Mouse (Mus musculus): ENCODE results near the gene Med25. TPM values are rescaled to one million over a fixed set of nuclear protein-coding genes. Genes with fewer than 3 reads are reported as not detected.
A peak's percentile ranks its signal among the peaks of the same experiment; 100 is the strongest.

Gene Med25
- polyA plus RNA-seq, 1 experiment: 21.8 TPM

DNA sequence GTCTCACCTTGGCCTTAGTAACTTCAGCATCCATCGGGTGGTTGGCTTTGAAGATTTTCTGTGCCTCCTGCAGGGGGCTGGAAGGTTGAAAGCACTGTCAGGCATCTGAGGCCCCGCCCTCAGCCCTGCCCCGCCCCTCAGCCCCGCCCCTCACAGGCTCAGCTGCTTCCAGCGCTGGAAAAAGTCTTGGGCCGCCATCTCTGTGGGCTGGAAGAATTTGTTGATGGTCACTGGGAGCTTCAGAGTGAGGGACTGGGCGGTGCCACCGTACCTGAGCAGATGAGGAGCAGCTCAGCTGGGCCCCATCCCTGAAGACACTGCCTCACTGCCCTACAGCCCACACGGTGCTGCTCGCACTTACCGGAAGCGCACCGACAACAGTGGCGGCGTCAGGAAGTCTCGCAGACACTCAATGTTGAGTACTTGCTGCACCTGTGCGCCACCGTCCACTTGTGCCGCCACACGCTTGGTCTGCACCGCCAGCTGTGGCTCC lies 8.8 kb upstream of the Med25 start:
- Histone ChIP-seq H3K4me3 (ENCODE audit: insufficient read depth, low read depth, low read length) (peak overlapping the region; percentile 52), H3K4me1 (ENCODE audit: control insufficient read depth, insufficient read depth, insufficient read length, low read length) (peaks cover 7% of the 10 kb centered on the region), H3K27ac (replicated peaks; ENCODE audit: low read depth, low read length) (0 out of 2 replicates have a peak overlapping the region, but pooled peaks have one; percentile 19)

DNA sequence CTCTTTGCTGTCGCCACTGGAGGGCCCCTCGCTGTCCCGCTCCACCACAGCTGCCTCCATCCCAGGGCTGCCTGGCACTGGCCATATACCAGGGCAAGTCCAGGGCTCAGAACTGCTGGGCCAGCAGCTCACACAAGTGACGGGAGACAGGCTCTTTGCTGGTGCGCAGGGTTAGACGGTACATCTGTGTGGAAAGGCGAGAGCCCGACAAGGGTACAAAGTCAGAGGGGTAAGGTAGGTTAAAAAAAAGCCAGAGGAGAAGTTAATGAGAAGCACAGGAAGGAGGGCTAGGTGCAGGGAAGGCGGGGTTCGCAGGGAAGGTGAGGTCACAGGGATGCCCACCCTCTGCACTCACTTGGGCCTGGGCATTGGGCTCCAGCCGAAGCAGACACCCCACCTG lies 8.1 kb upstream of the Med25 start:
- no peak overlapping the region for H3K27ac ChIP-seq (replicated peaks; ENCODE audit: low read depth, low read length)
- peaks cover 7% of the 10 kb centered on the region for H3K4me1 ChIP-seq (ENCODE audit: control insufficient read depth, insufficient read depth, insufficient read length, low read length)
- no peak overlapping the region for H3K4me3 ChIP-seq (ENCODE audit: insufficient read depth, low read depth, low read length)

DNA sequence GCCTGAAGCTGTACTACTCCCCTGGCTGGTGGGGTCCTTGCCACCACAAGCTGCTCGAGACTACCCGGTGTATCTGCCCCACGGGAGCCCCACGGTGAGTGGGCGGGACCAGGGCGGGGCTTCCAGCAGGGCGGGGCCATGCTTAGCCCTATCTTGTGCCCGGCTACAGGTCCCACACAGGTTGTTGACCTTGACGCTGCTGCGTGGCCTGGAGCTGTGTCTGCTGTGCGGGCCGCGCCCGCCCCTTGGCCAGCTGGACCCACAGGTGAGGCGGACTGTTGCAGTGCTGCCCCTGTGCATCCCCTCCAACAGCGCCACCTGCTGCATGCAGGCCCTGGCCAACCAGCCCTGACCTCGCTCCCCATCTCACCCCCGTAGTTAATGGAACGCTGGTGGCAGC lies 6.1 kb upstream of the Med25 start:
- H3K4me1 ChIP-seq (ENCODE audit: control insufficient read depth, insufficient read depth, insufficient read length, low read length): peaks cover 7% of the 10 kb centered on the region
- H3K4me3 ChIP-seq (ENCODE audit: insufficient read depth, low read depth, low read length): no peak overlapping the region
- H3K27ac ChIP-seq (replicated peaks; ENCODE audit: low read depth, low read length): no peak overlapping the region

DNA sequence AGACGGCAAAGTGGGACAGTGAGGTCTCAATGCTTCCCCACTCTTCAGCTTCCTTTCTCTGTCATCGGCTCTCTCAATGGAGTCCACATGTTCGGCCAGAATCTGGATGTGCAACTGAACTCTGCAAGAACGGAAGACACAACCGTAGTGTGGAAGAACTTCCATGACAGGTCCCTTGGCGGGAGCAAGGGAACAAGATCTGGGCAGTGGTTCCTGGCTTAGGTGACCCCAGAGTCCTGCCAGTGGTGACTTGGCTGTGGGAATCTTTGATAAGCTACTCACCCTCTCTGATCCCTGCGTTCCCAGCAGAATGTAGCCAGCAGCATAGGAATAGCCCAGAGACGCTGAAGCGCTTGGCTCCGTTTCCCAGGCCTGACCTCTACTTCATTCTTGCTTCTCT lies 4.0 kb upstream of the Med25 start:
- Histone ChIP-seq H3K27ac (replicated peaks; ENCODE audit: low read depth, low read length) (peak overlapping the region; percentile 37; the same call in 1 of the 2 replicates), H3K4me3 (ENCODE audit: insufficient read depth, low read depth, low read length) (peak overlapping the region; percentile 70), H3K4me1 (ENCODE audit: control insufficient read depth, insufficient read depth, insufficient read length, low read length) (peaks cover 8% of the 10 kb centered on the region)

DNA sequence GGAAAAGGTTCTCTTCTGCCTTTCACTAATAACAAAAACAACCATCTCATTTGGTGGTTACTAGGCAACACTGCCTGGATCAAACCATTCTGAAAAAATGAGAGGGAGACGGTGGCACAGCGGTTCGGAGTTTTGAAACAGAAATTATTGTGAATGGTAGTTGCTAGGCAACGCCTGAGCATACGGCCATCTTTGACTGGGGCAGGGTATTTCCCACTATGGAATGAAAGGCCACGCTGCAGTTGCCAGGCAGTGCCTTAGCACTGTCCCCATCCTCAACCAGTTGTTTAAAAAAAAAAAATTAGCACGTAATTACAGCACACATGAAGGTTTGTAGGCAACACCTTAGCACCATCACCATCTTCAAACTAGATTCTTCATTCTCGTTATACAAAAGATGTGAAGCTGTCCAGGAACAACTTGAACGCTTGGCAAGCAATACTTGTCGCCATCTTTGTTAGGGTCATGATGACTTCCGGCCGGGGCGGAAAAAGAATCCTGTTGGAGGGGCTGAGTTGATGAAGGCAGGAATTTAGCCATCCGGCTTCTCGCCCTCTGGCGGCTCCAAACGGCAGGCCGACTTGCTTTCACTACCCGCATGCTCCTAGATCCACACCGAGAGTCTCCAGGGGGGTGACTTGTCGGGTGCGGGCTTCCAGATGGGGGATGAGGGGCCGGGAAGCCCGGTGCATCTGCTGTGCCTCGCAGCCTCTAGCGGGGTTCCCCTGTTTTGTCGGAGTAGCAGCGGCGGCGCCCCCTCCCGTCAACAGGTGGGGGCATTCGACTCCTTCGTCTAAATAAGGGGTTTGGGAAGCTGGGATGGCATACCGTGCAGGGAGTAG lies 3.3 kb upstream of the Med25 start, which contains the start of gene Fuz:
Gene Fuz, plus strand, starts transcription at position 487 of the 842 bp plus-strand sequence.
- Histone ChIP-seq H3K4me3 (ENCODE audit: insufficient read depth, low read depth, low read length) (peak within 1 kb of the TSS; percentile 70), H3K27ac (replicated peaks; ENCODE audit: low read depth, low read length) (peak within 1 kb of the TSS; percentile 48), H3K4me1 (ENCODE audit: control insufficient read depth, insufficient read depth, insufficient read length, low read length) (peaks cover 11% of the 10 kb centered on the region)

DNA sequence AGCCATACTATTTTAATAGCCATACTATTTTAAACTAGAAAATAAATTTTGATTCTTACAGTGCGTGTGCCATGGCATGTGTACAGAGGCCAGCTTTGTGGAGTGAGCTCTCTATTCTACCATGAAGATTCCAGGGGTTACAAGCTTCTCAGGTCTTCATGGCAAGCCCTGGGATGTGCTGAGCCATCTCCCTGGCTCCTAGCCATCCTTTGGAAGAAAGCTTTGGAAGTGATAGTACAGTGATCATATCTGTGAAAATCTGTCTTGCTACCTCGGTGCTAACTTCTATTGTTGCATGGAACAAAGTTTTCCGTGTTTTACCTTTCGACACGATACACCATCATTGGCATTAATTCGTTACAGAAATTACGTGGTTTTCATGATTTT lies 2.7 kb upstream of the Med25 start:
- peaks cover 11% of the 10 kb centered on the region for H3K4me1 ChIP-seq (ENCODE audit: control insufficient read depth, insufficient read depth, insufficient read length, low read length)
- peak overlapping the region; percentile 12; the same call in 1 of the 2 replicates for H3K27ac ChIP-seq (replicated peaks; ENCODE audit: low read depth, low read length)
- H3K4me3 ChIP-seq (ENCODE audit: insufficient read depth, low read depth, low read length): 0 out of 2 replicates have a peak overlapping the region, but pooled peaks have one; percentile 70

DNA sequence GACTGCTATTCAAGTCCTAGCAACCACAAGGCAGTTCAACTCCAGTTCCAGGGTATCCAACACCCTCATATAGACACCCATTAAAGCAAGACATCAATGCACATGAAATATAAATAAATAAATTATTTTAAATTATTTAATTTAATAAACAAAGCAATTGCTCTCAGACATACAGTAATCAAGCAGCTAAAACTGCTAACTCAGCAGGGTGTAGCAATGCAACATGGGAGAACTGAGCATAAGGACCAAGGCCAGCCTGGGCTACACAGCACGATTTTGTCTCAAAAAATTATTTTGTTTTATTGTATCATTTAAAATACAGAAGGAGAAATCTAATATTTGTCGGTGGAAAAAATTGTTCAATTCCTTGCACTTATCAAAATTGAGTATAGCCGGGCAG lies 1.7 kb upstream of the Med25 start:
- Histone ChIP-seq H3K4me3 (ENCODE audit: insufficient read depth, low read depth, low read length) (no peak overlapping the region), H3K4me1 (ENCODE audit: control insufficient read depth, insufficient read depth, insufficient read length, low read length) (peaks cover 11% of the 10 kb centered on the region), H3K27ac (replicated peaks; ENCODE audit: low read depth, low read length) (no peak overlapping the region)

DNA sequence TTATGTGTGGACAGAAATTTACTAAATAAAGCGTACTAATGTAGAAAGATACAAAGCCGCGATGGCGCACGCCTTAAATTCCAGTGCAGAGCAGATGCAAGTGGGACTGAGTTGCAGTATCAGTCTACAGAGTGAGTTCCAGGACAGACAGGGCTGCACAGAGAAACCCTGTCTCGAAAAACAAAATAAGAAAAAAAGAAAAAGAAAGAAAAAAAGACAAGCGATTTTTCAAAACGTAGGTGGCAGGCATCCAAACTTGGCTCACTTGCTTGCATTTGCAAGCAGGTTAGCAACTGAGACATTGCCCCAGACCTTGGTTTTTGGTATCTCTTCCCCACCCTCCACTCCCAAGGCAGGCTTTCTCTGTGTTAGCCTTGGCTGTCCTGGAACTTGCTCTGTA lies 685 bp upstream of the Med25 start:
- Histone ChIP-seq H3K4me3 (ENCODE audit: insufficient read depth, low read depth, low read length) (peak overlapping the region; percentile 9; the same call in 1 of the 2 replicates), H3K27ac (replicated peaks; ENCODE audit: low read depth, low read length) (no peak overlapping the region), H3K4me1 (ENCODE audit: control insufficient read depth, insufficient read depth, insufficient read length, low read length) (peaks cover 11% of the 10 kb centered on the region)

DNA sequence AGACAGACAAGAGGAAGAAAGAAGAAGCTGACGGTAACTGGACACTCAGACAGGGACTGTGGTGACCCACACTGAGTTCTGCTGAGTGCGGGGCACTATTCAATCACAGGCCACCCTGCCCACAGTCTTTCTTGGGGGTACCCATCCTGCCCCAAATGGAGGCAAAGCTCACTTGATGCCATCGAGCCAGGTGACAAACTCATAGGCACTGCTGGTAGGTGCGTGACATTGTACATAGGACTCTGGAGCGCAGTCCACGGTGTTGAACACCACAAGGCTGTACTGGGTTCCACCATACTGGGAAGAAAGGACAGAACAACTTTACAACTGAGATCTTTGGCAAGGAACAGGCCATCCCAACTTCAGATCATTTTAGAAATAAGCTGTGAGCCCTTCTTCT lies 901 bp downstream of the Med25 start:
- peak overlapping the region; percentile 67 for H3K4me3 ChIP-seq (ENCODE audit: insufficient read depth, low read depth, low read length)
- peaks cover 9% of the 10 kb centered on the region for H3K4me1 ChIP-seq (ENCODE audit: control insufficient read depth, insufficient read depth, insufficient read length, low read length)
- no peak overlapping the region for H3K27ac ChIP-seq (replicated peaks; ENCODE audit: low read depth, low read length)

DNA sequence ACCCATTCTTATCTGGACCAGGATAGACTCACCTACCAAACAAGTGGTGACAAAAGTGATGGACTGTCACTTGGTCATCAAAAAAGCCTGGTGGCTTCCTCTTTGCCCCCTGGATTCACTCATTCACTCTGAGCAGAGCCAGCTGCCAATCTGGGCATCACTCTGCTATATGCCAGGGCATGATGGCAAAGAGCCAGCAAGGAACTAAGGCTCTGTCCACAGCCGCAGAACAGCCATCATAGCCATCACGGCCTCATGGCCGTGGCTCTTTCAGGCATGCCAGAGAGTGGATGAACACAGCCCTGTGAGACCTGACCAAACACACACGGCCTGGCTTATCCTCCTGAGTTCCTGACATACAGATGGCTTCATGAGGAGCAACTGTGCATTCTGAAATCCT lies 1.8 kb downstream of the Med25 start:
- H3K27ac ChIP-seq (replicated peaks; ENCODE audit: low read depth, low read length): no peak overlapping the region
- peaks cover 6% of the 10 kb centered on the region; the same call in 1 of the 2 replicates for H3K4me1 ChIP-seq (ENCODE audit: control insufficient read depth, insufficient read depth, insufficient read length, low read length)
- H3K4me3 ChIP-seq (ENCODE audit: insufficient read depth, low read depth, low read length): peak overlapping the region; percentile 1; the same call in 1 of the 2 replicates

DNA sequence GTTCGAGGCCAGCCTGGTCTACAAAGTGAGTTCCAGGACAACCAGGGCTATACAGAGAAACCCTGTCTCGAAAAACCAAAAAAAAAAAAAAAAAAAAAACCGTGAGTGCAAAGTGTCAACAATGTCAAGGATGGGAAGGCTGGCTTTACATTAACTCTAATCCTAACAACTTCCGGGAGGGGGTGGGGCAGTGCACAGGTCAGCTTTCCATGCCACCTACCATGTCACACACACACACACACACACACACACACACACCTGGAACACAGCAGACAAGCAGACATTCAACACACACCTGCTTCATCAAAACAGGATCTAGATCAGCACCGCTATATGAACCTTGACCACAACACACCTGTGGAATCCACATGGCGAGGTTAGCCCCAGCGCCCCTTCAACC lies 2.3 kb downstream of the Med25 start:
- peaks cover 6% of the 10 kb centered on the region; the same call in 1 of the 2 replicates for H3K4me1 ChIP-seq (ENCODE audit: control insufficient read depth, insufficient read depth, insufficient read length, low read length)
- H3K27ac ChIP-seq (replicated peaks; ENCODE audit: low read depth, low read length): no peak overlapping the region
- no peak overlapping the region for H3K4me3 ChIP-seq (ENCODE audit: insufficient read depth, low read depth, low read length)

DNA sequence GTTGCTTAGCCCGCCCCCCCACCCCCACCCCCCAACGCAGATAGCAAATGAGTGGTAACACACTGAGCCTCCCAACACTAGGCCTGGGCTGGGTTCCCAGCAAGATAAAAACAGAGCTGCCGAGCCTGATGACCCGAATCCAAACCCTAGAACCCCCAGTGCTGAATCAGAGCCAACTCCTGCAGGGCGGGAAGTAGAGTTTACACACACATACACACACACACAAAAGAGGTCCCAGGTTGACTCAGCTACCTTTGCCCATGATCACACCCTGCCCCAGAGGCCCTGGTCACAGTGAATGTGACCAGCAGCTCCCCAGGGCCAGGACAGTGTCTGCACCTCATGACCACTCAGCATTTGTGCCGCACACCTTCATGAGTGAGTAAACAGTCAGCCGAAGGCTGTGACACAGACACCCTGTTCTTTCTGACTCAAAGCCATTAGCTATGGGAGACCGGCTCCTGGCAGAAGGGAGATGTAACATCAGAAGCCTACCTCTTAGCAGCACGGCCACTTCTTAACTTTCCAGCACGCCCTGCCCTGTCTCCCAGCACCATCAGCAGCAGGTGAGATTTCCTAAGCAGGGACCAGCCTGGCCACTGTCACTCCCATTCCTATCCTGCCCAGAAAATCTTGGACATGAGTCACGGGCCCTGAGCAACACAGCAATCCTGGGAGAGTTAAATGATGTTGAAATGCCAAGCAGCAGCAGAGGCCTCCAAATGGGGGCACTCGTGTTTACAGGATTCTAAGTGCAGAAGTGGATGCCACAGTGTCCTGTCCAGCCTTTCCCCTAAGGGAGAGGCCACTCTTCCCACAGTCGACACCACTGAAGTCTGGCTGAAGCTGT lies 4.0 kb downstream of the Med25 start:
- H3K4me3 ChIP-seq (ENCODE audit: insufficient read depth, low read depth, low read length): no peak overlapping the region
- no peak overlapping the region for H3K27ac ChIP-seq (replicated peaks; ENCODE audit: low read depth, low read length)
- peaks cover 6% of the 10 kb centered on the region; the same call in 1 of the 2 replicates for H3K4me1 ChIP-seq (ENCODE audit: control insufficient read depth, insufficient read depth, insufficient read length, low read length)

DNA sequence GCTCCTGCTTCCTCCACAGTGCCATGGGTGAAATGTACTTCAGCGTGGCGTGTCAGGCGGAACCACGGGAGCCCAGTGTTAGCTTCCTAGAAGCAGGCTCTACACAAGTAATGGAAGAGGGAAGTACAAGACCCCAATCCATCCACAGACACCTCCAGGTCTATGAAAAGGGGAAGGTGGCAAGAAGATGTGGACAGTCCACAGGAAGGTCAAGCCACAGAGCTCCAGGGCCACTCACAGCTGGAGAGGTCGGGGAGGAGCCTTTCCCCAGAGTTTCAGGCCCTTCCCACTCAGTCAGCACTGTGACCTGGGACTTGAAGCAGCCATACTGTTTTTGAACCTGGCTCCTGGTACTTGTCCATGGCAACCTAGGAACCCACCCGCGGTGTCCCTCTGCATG lies 5.5 kb downstream of the Med25 start:
- no peak overlapping the region for H3K27ac ChIP-seq (replicated peaks; ENCODE audit: low read depth, low read length)
- no peak overlapping the region for H3K4me3 ChIP-seq (ENCODE audit: insufficient read depth, low read depth, low read length)

DNA sequence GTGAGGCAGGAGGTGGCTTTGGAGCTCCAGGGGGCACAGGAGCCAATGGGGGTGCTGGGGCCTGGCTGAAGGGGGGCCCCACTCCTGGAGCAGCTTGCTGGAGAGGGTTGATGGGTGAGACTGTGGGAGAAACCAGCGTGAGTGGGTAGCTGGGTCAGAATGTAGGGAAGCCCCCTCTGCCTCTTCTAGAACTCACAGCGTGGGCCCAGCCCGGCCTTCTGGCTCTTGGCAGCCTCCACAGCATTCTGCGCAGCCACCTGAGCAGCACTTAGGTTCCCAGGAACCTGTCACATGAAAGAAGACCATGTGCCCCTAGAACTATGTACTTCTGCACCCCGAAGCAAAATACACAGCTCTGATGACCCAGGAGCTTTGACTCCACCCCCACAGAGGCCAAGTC lies 7.9 kb downstream of the Med25 start:
- Histone ChIP-seq H3K4me1 (ENCODE audit: control insufficient read depth, insufficient read depth, insufficient read length, low read length) (no peaks in the 10 kb centered on the region), H3K4me3 (ENCODE audit: insufficient read depth, low read depth, low read length) (no peak overlapping the region), H3K27ac (replicated peaks; ENCODE audit: low read depth, low read length) (no peak overlapping the region)

More for the DNA sequence above, 5.5 kb downstream of the Med25 start:
- H3K4me1 ChIP-seq (ENCODE audit: control insufficient read depth, insufficient read depth, insufficient read length, low read length): peaks cover 6% of the 10 kb centered on the region; the same call in 1 of the 2 replicates

DNA sequence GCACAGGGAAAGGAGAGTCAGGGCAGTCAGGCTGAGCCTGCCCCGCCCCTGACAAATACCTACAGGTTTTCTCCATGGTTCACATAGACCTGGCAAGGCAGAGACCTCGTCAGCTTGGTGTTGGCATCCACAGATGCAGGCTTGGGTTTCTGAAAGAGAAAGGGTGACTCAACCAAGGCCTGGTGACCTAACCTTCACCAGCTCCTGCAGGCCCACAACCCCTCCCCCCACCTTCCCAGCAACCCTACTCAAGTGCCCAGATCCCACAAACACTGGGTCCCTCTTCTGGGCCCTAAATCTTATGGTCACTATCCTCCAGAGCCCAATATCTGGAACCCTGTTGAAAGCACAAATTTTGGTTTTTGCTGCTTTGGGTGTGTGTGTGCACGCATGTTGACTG lies 9.5 kb downstream of the Med25 start:
- Histone ChIP-seq H3K4me3 (ENCODE audit: insufficient read depth, low read depth, low read length) (no peak overlapping the region), H3K27ac (replicated peaks; ENCODE audit: low read depth, low read length) (no peak overlapping the region), H3K4me1 (ENCODE audit: control insufficient read depth, insufficient read depth, insufficient read length, low read length) (no peaks in the 10 kb centered on the region)

Measured in brown adipose tissue, adult 24 weeks (tissue).